Mouse (Mus musculus): Measurements from ENCODE around the gene Smad6. TPM values are rescaled to one million over a fixed set of nuclear protein-coding genes. Genes with fewer than 3 reads are reported as not detected.

Gene Smad6
- polyA plus RNA-seq, 1 experiment: 8.0 TPM

DNA sequence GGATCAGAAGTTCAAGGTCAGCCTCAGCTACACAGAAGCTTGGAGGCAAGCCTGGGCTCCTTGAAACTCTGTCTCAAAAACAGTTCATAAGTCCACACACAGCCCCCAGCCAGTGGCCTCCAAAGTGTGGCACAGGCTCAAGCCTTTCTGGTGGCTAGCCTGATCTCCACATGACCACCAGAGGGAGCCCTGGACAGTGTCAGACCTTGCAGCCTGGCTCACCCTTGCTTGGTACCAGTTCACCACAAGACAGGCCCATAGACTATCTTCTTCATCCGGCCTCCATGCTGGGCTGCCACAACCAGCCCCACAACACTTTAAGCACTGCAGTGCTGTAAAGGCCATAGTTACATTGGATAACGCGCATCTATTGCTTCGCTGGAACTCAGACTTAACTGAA lies 103.6 kb downstream of the Smad6 start:
- H3K4me1 ChIP-seq (replicated peaks; ENCODE audit: control insufficient read depth, insufficient read depth, low read length): no peaks in the 10 kb centered on the region
- 73% methylated on average over 4 of the region's 4 CpGs for WGBS
- no peak overlapping the region for H3K27ac ChIP-seq (ENCODE audit: control insufficient read depth, insufficient read depth, low read length)
- TF ChIP-seq POLR2A (IDR thresholded peaks at IDR 0.05; ENCODE audit: control insufficient read depth, extremely low read depth, insufficient read depth, low read length, poor library complexity): no peak
- peak; percentile 80; the same call in 1 of the 2 replicates for TF ChIP-seq CTCF (IDR thresholded peaks at IDR 0.05; ENCODE audit: borderline replicate concordance, control insufficient read depth, extremely low read depth, insufficient read depth, low read length, poor library complexity)
- H3K36me3 ChIP-seq (ENCODE audit: control insufficient read depth, insufficient read depth, low read length): no peaks in the 10 kb centered on the region
- no peaks in the 10 kb centered on the region for H3K27me3 ChIP-seq (ENCODE audit: control insufficient read depth, insufficient read depth, low read length)
- peak; percentile 58 for DNase-seq
- no peak overlapping the region for H3K4me3 ChIP-seq (ENCODE audit: control insufficient read depth, insufficient read depth, low read length)

DNA sequence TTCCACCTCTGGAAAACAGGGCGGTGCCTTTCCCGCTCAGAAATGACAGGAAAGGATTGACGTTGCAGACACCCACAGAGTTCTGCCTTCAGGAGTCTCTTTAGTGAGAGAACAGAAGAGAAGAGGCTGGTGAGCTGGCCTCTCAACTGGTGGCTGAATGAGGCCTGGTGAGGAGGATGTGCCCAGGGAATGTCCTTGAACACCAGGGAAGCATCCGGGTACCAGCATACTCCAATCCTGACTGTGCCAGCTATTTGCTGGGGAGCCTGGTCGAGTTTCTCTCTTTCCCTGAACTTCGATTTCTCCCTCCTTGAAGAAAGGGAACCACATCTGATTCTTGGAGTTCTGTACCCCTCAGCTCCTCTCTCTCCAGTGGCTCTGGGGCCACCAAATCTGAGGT lies 105.4 kb downstream of the Smad6 start:
- Histone ChIP-seq H3K4me1 (replicated peaks; ENCODE audit: control insufficient read depth, insufficient read depth, low read length) (no peaks in the 10 kb centered on the region), H3K27me3 (ENCODE audit: control insufficient read depth, insufficient read depth, low read length) (no peaks in the 10 kb centered on the region), H3K36me3 (ENCODE audit: control insufficient read depth, insufficient read depth, low read length) (no peaks in the 10 kb centered on the region), H3K4me3 (ENCODE audit: control insufficient read depth, insufficient read depth, low read length) (no peak overlapping the region), H3K27ac (ENCODE audit: control insufficient read depth, insufficient read depth, low read length) (no peak overlapping the region)
- no peak for DNase-seq
- TF ChIP-seq POLR2A (IDR thresholded peaks at IDR 0.05; ENCODE audit: control insufficient read depth, extremely low read depth, insufficient read depth, low read length, poor library complexity) (no peak), CTCF (IDR thresholded peaks at IDR 0.05; ENCODE audit: borderline replicate concordance, control insufficient read depth, extremely low read depth, insufficient read depth, low read length, poor library complexity) (no peak)
- 82% methylated on average over 6 of the region's 6 CpGs for WGBS

DNA sequence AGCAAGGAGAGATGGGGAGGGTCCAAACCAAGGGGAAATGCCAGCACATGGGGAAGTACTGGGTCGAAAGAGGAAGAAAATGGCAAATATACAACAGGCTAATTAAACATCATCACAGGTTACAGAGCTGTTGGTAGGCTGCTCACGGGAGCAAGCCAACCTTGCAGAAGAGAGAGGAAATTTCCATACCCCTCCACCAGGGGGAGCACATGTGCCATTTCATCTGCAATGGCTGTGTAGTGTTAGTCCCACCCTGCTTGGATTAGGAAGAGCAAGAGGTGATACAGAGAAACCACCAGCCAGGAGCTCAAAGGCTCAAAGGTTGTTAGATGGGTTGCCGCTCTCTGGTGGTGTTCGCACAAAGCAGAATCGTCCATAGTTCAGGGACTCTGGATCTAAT lies 105.9 kb downstream of the Smad6 start:
- Histone ChIP-seq H3K27me3 (ENCODE audit: control insufficient read depth, insufficient read depth, low read length) (no peaks in the 10 kb centered on the region), H3K36me3 (ENCODE audit: control insufficient read depth, insufficient read depth, low read length) (no peaks in the 10 kb centered on the region), H3K27ac (ENCODE audit: control insufficient read depth, insufficient read depth, low read length) (no peak overlapping the region), H3K4me1 (replicated peaks; ENCODE audit: control insufficient read depth, insufficient read depth, low read length) (no peaks in the 10 kb centered on the region), H3K4me3 (ENCODE audit: control insufficient read depth, insufficient read depth, low read length) (no peak overlapping the region)
- TF ChIP-seq CTCF (IDR thresholded peaks at IDR 0.05; ENCODE audit: borderline replicate concordance, control insufficient read depth, extremely low read depth, insufficient read depth, low read length, poor library complexity) (peak; percentile 17; the same call in 1 of the 2 replicates), POLR2A (IDR thresholded peaks at IDR 0.05; ENCODE audit: control insufficient read depth, extremely low read depth, insufficient read depth, low read length, poor library complexity) (no peak)
- 46% methylated on average over 5 of the region's 5 CpGs for WGBS
- DNase-seq: peak; percentile 70

DNA sequence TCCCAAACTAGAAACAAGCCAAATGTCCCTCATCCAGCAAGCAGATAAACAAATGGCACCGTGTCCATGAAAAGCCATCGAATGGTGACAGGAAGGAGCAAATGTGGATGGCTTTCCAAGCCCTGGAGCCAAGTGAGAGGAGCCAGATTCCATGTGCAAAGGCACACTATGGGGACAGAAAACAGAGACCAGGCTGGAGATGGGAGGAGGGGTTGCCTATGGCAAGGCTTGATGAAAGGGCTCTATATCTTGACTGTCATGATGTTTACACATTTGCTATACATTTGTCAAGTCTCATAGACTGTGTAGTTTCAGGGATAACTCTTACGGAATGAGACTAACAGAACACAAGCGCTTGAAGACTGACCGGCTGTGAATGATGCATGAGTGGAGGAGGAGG lies 106.9 kb downstream of the Smad6 start:
- H3K27me3 ChIP-seq (ENCODE audit: control insufficient read depth, insufficient read depth, low read length): no peaks in the 10 kb centered on the region
- TF ChIP-seq POLR2A (IDR thresholded peaks at IDR 0.05; ENCODE audit: control insufficient read depth, extremely low read depth, insufficient read depth, low read length, poor library complexity) (no peak), CTCF (IDR thresholded peaks at IDR 0.05; ENCODE audit: borderline replicate concordance, control insufficient read depth, extremely low read depth, insufficient read depth, low read length, poor library complexity) (no peak)

DNA sequence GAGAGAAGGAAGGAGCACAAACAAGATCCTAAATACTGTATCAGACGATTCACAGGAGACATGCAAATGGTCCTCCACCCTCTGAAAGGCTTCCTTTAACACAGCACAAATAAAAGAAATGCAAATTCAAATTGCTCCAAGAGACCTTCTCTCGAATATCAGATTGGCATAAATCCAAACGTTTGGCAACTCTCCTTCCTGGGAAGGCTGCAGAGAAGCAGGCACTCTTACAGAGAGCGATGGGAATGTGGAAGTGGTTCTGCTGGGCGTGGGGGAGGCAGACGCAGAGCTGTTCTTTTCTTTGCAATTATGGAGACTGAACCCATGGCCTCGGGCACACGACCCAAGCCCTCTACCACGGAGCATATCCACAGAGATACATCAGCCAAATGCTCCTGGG lies 109.8 kb downstream of the Smad6 start:
- no peak overlapping the region for H3K4me3 ChIP-seq (ENCODE audit: control insufficient read depth, insufficient read depth, low read length)
- H3K27ac ChIP-seq (ENCODE audit: control insufficient read depth, insufficient read depth, low read length): no peak overlapping the region
- WGBS: 69% methylated on average over 9 of the region's 9 CpGs
- H3K27me3 ChIP-seq (ENCODE audit: control insufficient read depth, insufficient read depth, low read length): no peaks in the 10 kb centered on the region
- no peak for DNase-seq
- H3K4me1 ChIP-seq (replicated peaks; ENCODE audit: control insufficient read depth, insufficient read depth, low read length): 0 out of 2 replicates have a peak, but pooled peaks cover 2% of the 10 kb centered on the region
- H3K36me3 ChIP-seq (ENCODE audit: control insufficient read depth, insufficient read depth, low read length): no peaks in the 10 kb centered on the region
- TF ChIP-seq CTCF (IDR thresholded peaks at IDR 0.05; ENCODE audit: borderline replicate concordance, control insufficient read depth, extremely low read depth, insufficient read depth, low read length, poor library complexity) (no peak), POLR2A (IDR thresholded peaks at IDR 0.05; ENCODE audit: control insufficient read depth, extremely low read depth, insufficient read depth, low read length, poor library complexity) (no peak)

More for the DNA sequence above, 106.9 kb downstream of the Smad6 start:
- no peaks in the 10 kb centered on the region for H3K36me3 ChIP-seq (ENCODE audit: control insufficient read depth, insufficient read depth, low read length)
- no peak overlapping the region for H3K4me3 ChIP-seq (ENCODE audit: control insufficient read depth, insufficient read depth, low read length)
- 0 out of 2 replicates have a peak, but pooled peaks cover 2% of the 10 kb centered on the region for H3K4me1 ChIP-seq (replicated peaks; ENCODE audit: control insufficient read depth, insufficient read depth, low read length)
- H3K27ac ChIP-seq (ENCODE audit: control insufficient read depth, insufficient read depth, low read length): no peak overlapping the region
- 90% methylated on average over 5 of the region's 5 CpGs for WGBS
- no peak for DNase-seq

DNA sequence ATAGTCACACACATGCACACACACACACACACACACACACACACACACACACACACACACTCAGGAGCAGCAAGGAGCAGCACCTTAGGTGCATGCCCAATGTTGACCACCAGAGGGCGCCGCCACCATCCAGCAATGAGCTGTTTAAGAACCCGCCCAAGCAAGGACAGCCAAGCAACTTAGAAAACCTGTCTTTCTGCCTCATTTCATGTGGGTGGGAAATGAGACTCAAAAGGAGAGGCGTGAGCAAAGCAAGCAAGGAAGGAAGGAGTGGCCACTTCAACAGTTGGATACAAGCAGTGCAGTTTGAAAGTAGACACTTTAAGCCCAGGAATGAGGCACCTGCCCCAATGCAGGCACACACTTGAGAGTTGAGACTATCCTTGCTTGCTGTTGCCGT lies 112.2 kb downstream of the Smad6 start:
- H3K4me1 ChIP-seq (replicated peaks; ENCODE audit: control insufficient read depth, insufficient read depth, low read length): 0 out of 2 replicates have a peak, but pooled peaks cover 2% of the 10 kb centered on the region
- H3K36me3 ChIP-seq (ENCODE audit: control insufficient read depth, insufficient read depth, low read length): no peaks in the 10 kb centered on the region
- no peak overlapping the region for H3K27ac ChIP-seq (ENCODE audit: control insufficient read depth, insufficient read depth, low read length)
- no peak overlapping the region for H3K4me3 ChIP-seq (ENCODE audit: control insufficient read depth, insufficient read depth, low read length)
- DNase-seq: peak; percentile 77
- 17% methylated on average over 5 of the region's 5 CpGs for WGBS
- no peaks in the 10 kb centered on the region for H3K27me3 ChIP-seq (ENCODE audit: control insufficient read depth, insufficient read depth, low read length)
- TF ChIP-seq CTCF (IDR thresholded peaks at IDR 0.05; ENCODE audit: borderline replicate concordance, control insufficient read depth, extremely low read depth, insufficient read depth, low read length, poor library complexity) (peak; percentile 95), POLR2A (IDR thresholded peaks at IDR 0.05; ENCODE audit: control insufficient read depth, extremely low read depth, insufficient read depth, low read length, poor library complexity) (no peak)

DNA sequence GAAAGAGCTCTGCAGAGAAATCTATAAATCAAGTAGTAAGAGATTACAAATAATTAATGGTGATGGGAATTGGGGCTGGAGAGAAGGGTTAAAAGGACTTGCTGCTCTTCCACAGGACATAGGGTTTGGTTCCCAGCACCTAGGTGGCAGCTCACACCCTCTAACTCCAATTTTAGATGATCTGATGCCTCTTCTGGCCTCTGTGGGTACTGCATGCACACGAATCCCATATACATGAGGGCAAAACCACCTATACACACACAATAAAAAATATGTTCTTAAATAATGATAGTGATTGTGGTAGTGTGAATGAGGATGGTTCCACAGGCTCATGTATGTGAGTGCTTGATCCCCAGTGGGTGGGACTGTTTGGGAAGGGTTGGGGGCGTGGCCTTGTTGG lies 117.3 kb downstream of the Smad6 start:
- Histone ChIP-seq H3K36me3 (ENCODE audit: control insufficient read depth, insufficient read depth, low read length) (no peaks in the 10 kb centered on the region), H3K4me3 (ENCODE audit: control insufficient read depth, insufficient read depth, low read length) (no peak overlapping the region), H3K27me3 (ENCODE audit: control insufficient read depth, insufficient read depth, low read length) (no peaks in the 10 kb centered on the region), H3K27ac (ENCODE audit: control insufficient read depth, insufficient read depth, low read length) (no peak overlapping the region), H3K4me1 (replicated peaks; ENCODE audit: control insufficient read depth, insufficient read depth, low read length) (no peaks in the 10 kb centered on the region)
- TF ChIP-seq CTCF (IDR thresholded peaks at IDR 0.05; ENCODE audit: borderline replicate concordance, control insufficient read depth, extremely low read depth, insufficient read depth, low read length, poor library complexity) (no peak), POLR2A (IDR thresholded peaks at IDR 0.05; ENCODE audit: control insufficient read depth, extremely low read depth, insufficient read depth, low read length, poor library complexity) (no peak)
- 94% methylated on average over 2 of the region's 2 CpGs for WGBS
- DNase-seq: no peak

Other genes with a start within 250 kb of the Smad6 start
- 1.4 and 2.7 TPM in 2 replicates for gene Lctl, start 95.1 kb upstream of the Smad6 start, polyA plus RNA-seq (2012; rRNA removed)
- gene Zwilch, start 151.0 kb upstream of the Smad6 start, polyA plus RNA-seq (2012; rRNA removed): 8.1 and 8.3 TPM in 2 replicates
- gene Rpl4, start 151.3 kb upstream of the Smad6 start, polyA plus RNA-seq (2012; rRNA removed): 518 and 600 TPM in 2 replicates
- gene Snapc5, start 157.2 kb upstream of the Smad6 start, polyA plus RNA-seq (2012; rRNA removed): 9.2 and 9.6 TPM in 2 replicates
- gene Uchl4, start 213.1 kb upstream of the Smad6 start, polyA plus RNA-seq (2012; rRNA removed): 0.18 TPM in 1 of 2 replicates, not detected in the other
- gene Map2k1, start 231.6 kb upstream of the Smad6 start, polyA plus RNA-seq (2012; rRNA removed): 47.6 and 50.4 TPM in 2 replicates